Mouse (Mus musculus): Measurements from ENCODE around the gene Eaf1.

DNA sequence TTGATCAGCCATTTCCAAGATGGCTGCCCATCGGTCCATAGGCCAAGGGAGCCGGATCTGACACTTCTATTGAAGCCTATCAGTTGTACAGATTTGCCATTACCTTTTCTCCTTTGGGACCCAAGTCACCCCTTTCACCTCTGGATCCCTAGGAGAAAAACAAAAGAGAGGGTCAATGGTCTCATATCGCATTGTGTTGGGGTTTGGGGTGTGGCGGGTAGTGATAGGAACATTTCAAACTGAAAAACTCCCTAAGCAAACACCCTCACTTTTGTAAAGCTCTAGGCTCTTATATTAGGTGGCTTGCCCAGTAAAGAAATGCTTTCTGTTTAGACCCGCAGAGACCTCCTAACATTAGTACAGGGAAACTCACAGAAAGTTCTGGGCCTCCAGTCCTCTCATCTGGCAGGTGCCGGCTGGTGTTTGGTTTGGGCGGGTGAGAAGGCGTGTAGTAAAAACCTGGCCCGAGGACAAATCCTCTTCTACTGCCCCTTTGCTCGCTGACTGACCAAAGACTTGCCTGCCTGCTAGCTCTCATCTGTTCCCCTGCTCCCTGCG is 49.8 kb downstream of the Eaf1 start:
- TF ChIP-seq CTCF (IDR thresholded peaks at IDR 0.05; ENCODE audit: insufficient read depth, low read length): no peak
- TF ChIP-seq POLR2A (IDR thresholded peaks at IDR 0.05; ENCODE audit: borderline replicate concordance, extremely low read depth, low read depth, low read length): no peak
